Mouse (Mus musculus): ENCODE measurements around the gene Pax4.

Pax4 gene

GRCm38 (mm10) chr6:28396853-28397457 is 52.2 kb downstream of the Pax4 start:
- DNase-seq (ENCODE audit: low spot score) = no peak

- DNase-seq (ENCODE audit: low spot score) = no peak
Observed at GRCm38 (mm10) chr6:28396051-28396852, 52.9 kb downstream of the Pax4 start.

All from testis, postnatal 14 days (tissue).